Mouse (Mus musculus) liver, postnatal 0 days (tissue): ENCODE data around the gene Hoxd3.

Source experiments
- CTCF ChIP-seq: sonication (generic); IDR thresholded peaks from 2 replicates; pipeline ENCODE4 v1.5.1; 2016; ENCODE audit warnings: antibody characterized with exemption, low read depth
- EP300 ChIP-seq: IDR thresholded peaks from 2 replicates; pipeline ENCODE4 v1.6.1; 2016; ENCODE audit warnings: antibody characterized with exemption, low read depth, mild to moderate bottlenecking

DNA sequence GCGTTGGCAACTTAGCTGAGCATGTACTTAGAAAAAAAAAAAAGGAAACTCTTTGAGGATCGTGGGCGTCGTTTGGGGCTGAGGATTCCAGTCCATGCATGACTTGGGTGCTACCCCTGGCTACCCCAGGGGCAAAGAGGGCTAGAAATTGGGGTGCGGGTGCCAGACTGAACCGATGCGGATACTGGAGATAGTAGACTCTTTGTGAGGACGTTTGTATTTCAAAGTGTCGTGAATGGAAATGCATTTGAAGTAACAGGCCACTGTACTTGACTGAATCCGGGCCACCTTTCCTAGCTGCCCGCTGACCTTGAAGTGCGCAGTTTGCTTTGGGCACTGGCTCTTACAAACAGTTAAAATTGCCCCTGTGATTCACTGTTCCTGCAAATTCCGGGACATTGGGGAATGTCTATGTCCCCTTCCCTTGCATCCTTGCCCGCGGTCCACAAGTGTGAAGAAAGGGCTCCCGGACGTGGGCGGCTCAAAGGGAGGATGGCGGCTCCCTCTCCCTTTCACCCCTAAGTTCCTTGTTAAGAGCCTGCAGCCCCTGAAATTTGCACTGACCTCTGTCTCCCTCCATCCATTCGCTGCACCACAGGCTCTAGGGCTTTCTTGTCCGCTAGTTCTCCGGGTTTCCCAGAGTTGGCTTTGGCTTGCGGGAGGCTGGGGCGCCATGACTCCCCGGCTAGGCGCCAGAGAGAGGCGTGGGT, 24.6 kb upstream of the Hoxd3 start:
- no peak for TF ChIP-seq CTCF
- no peak for TF ChIP-seq EP300
